Comparison of ENCODE assay signal across 15 mouse cellular contexts in the genomic region with DNA sequence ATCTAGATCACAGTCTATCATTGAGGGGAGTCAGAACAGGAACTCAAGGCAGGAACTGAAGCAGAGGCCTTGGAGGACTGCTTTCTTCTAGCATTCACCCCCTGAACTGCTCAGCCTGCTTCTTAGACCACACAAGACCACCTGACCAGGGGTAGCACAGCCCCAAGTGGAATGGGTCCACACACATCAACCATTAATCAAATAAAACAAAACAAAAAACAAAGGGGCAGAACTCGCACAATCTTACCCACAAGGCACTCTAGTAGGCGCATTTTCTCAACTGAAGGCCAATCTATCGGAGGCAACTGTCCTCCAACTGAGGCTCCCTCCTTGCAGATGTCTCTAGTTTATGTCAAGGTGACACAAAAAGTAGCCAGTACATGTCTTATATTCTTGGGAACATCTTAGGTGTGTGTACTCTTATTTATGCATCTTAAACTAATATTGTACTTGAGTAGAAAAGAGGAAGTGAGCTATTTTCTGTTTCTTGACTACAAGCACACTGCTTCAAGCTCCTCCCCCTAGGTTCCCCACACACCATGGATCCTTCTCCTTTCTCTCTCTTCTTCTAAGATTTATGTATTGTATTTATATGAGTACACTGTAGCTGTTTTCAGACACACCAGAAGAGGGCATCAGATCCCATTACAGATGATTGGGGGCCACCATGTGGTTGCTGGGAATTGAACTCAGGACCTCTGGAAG.
A peak's percentile ranks its signal among the peaks of the same experiment; 100 is the strongest.
DNase-seq lines count a peak whose midpoint lies in the region; ATAC-seq and TF ChIP-seq lines count a peak whose summit lies in the region.
"Had no signal": no experiment of that assay in that cellular context is flagged by ENCODE, and none has a peak within 500 bp of the region (broad histone marks: within the 10 kb centered on the region; RNA-seq: fewer than 3 reads in every experiment).

No protein-coding gene starts in this region.

- H3K9me3 ChIP-seq in liver, postnatal 0 days (ENCODE audit: low read length) = no peaks in the 10 kb centered on the region
- H3K9me3 ChIP-seq: hindbrain, embryonic 15.5 days; midbrain, embryonic 10.5 days had no signal

- 0 out of 2 replicates have a peak, but pooled peaks have one; percentile 10 for TF ChIP-seq CTCF in layer of hippocampus, adult 2 months (conservative IDR thresholded peaks at IDR 0.05)
- no peak for TF ChIP-seq CTCF in bone marrow macrophage, adult 2 months (IDR thresholded peaks at IDR 0.05; ENCODE audit: low read depth, low read length)
- no peak for TF ChIP-seq CTCF in liver, postnatal 0 days (IDR thresholded peaks at IDR 0.05; ENCODE audit: low read depth)

- no peak for TF ChIP-seq POLR2A in bone marrow macrophage, adult 2 months (IDR thresholded peaks at IDR 0.05; ENCODE audit: borderline replicate concordance, low read depth, low read length)

- H3K4me1 ChIP-seq in bone marrow macrophage, adult 2 months (ENCODE audit: control insufficient read depth, insufficient read depth, low read length) = peaks cover 27% of the 10 kb centered on the region
- H3K4me1 ChIP-seq in liver, postnatal 0 days (ENCODE audit: insufficient read depth) = no peaks in the 10 kb centered on the region
- H3K4me1 ChIP-seq: hindbrain, embryonic 15.5 days had no signal

- no peak for DNase-seq in layer of hippocampus, adult 2 months (ENCODE audit: low spot score in 2 of 2)
- no peak for DNase-seq in layer of hippocampus, adult 8-10 months (ENCODE audit: low spot score in 2 of 2)
- DNase-seq in A20 (ENCODE audit: low read depth, low spot score) = peak; percentile 85
- DNase-seq in liver, postnatal 0 days = no peak
- DNase-seq in cerebellum, adult 9-11 months = no peak
- DNase-seq in ovary, adult 18-20 months (ENCODE audit: low spot score) = no peak
- DNase-seq in lung, postnatal 14 days = no peak
- DNase-seq: adrenal gland, adult 8-10 months; kidney, postnatal 10 days; layer of hippocampus, postnatal 36 days had no signal

- no peak overlapping the region for H3K9ac ChIP-seq in liver, postnatal 0 days (replicated peaks)
- H3K9ac ChIP-seq: hindbrain, embryonic 15.5 days; liver, embryonic 14.5 days had no signal

- no peak overlapping the region for H3K4me3 ChIP-seq in layer of hippocampus, adult 2 months
- H3K4me3 ChIP-seq in bone marrow macrophage, adult 2 months (ENCODE audit: insufficient read depth, low read length) = no peak overlapping the region
- H3K4me3 ChIP-seq in liver, postnatal 0 days (ENCODE audit: low read depth, low read length) = no peak overlapping the region
- H3K4me3 ChIP-seq: hindbrain, embryonic 15.5 days; midbrain, embryonic 10.5 days had no signal

- H3K27ac ChIP-seq in layer of hippocampus, adult 2 months = no peak overlapping the region
- peak overlapping the region; percentile 97 for H3K27ac ChIP-seq in bone marrow macrophage, adult 2 months (ENCODE audit: insufficient read depth, low read depth, low read length)
- H3K27ac ChIP-seq in liver, postnatal 0 days (ENCODE audit: low read depth) = peak overlapping the region; percentile 88
- H3K27ac ChIP-seq: hindbrain, embryonic 15.5 days; liver, embryonic 14.5 days; midbrain, embryonic 10.5 days had no signal

- WGBS in liver, postnatal 0 days (ENCODE audit: insufficient replicate concordance) = 86% methylated on average over 3 of the region's 3 CpGs

- H3K27me3 ChIP-seq in liver, postnatal 0 days (ENCODE audit: insufficient read depth, low read length) = no peaks in the 10 kb centered on the region
- H3K27me3 ChIP-seq: hindbrain, embryonic 15.5 days; Patski had no signal

- no peak for TF ChIP-seq EP300 in liver, postnatal 0 days (IDR thresholded peaks at IDR 0.05; ENCODE audit: low read depth)

- H3K36me3 ChIP-seq in liver, postnatal 0 days (replicated peaks; ENCODE audit: insufficient read depth, low read length) = no peaks in the 10 kb centered on the region
- H3K36me3 ChIP-seq: hindbrain, embryonic 15.5 days had no signal

- peak; percentile 44 for ATAC-seq in liver, postnatal 0 days
- ATAC-seq: Patski had no signal

- no peak overlapping the region for H3K4me2 ChIP-seq in liver, postnatal 0 days (ENCODE audit: low read depth, low read length)
- H3K4me2 ChIP-seq: hindbrain, embryonic 15.5 days had no signal
